Comparison of ENCODE assay signal across 8 mouse cellular contexts in the genomic region with DNA sequence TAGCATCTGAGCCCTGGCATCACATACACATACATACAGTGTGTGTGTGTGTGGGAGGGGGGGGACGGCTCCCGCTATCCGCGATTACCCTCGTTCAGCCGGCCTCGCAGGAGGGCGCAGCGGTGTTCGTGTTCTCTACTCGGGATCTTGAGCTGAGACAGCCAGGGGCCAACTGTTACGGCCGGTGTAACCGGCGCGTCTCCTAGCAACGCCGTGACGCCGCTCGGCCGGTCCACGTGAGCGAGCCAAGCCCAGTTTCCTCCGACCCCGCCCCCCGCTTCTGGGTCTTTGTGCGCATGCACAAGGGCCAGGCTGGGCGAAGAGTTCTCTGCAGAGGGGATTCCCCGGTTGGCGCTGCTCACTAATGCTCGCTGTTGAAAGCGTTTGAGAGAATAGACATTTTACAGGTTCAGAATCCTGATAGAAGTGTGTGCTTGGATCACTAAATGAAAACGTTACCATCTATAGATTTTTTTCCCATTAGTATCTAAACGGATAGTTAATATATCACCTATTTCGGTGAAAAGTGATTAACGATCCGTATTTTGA. TPM values are rescaled to one million over a fixed set of nuclear protein-coding genes. Genes with fewer than 3 reads are reported as not detected.
DNase-seq lines count a peak whose midpoint lies in the region; ATAC-seq and TF ChIP-seq lines count a peak whose summit lies in the region.

No protein-coding gene starts in this region.

- H3K9ac ChIP-seq in forebrain, postnatal 0 days: peak overlapping the region; percentile 48
- H3K9ac ChIP-seq in lung, embryonic 16.5 days (ENCODE audit: low read length): peak overlapping the region; percentile 2; the same call in 1 of the 2 replicates

- 2% methylated on average over 38 of the region's 38 CpGs for whole genome bisulfite sequencing in forebrain, postnatal 0 days
- under 1% methylated on average over 38 of the region's 38 CpGs for WGBS in lung, embryonic 16.5 days

- ATAC-seq in G1E (ENCODE audit: extremely low read depth, insufficient number of reproducible peaks, low FRiP score, poor library complexity, severe bottlenecking): peak; percentile 75
- ATAC-seq in forebrain, postnatal 0 days: peak; percentile 90
- ATAC-seq in hematopoietic stem cell, adult 5-6 weeks (replicated peaks in 1 of 2; ENCODE audit: insufficient read depth in 1 of 2, low FRiP score in 2 of 2, low TSS enrichment in 1 of 2, low read depth in 1 of 2, poor library complexity in 2 of 2, severe bottlenecking in 2 of 2): peak; percentile 72 to 86
- peak; percentile 95 for ATAC-seq in lung, embryonic 16.5 days (ENCODE audit: low read depth)

- no peaks in the 10 kb centered on the region for H3K9me3 ChIP-seq in G1E (replicated peaks)
- H3K9me3 ChIP-seq in forebrain, postnatal 0 days (ENCODE audit: low read length): no peaks in the 10 kb centered on the region
- no peaks in the 10 kb centered on the region for H3K9me3 ChIP-seq in lung, embryonic 16.5 days (ENCODE audit: control insufficient read depth, low read length)

- no peak overlapping the region for H3K27ac ChIP-seq in forebrain, postnatal 0 days (ENCODE audit: low read depth, low read length)
- H3K27ac ChIP-seq in lung, embryonic 16.5 days (ENCODE audit: low read length): no peak overlapping the region

- H3K4me3 ChIP-seq in G1E (ENCODE audit: low read depth, low read length): peak overlapping the region; percentile 72
- peak overlapping the region; percentile 49 for H3K4me3 ChIP-seq in forebrain, postnatal 0 days (ENCODE audit: low read depth, low read length)
- peak overlapping the region; percentile 57 for H3K4me3 ChIP-seq in lung, embryonic 16.5 days (ENCODE audit: low read length)

- no peak for TF ChIP-seq CTCF in G1E (IDR thresholded peaks at IDR 0.05; ENCODE audit: low read depth, low read length)
- TF ChIP-seq CTCF in forebrain, postnatal 0 days (IDR thresholded peaks at IDR 0.05; ENCODE audit: low read depth): peak; percentile 28

- H3K4me1 ChIP-seq in G1E (ENCODE audit: insufficient read depth, low read depth, low read length): peaks cover 22% of the 10 kb centered on the region
- no peaks in the 10 kb centered on the region for H3K4me1 ChIP-seq in forebrain, postnatal 0 days (ENCODE audit: insufficient read depth)
- no peaks in the 10 kb centered on the region for H3K4me1 ChIP-seq in lung, embryonic 16.5 days (replicated peaks; ENCODE audit: control insufficient read depth, insufficient read depth, low read length)

- DNase-seq in G1E (ENCODE audit: low spot score): peak; percentile 71
- peak; percentile 91 to 92 for DNase-seq in cerebellum, adult 18-20 months
- DNase-seq in forebrain, postnatal 0 days: peak; percentile 94
- peak; percentile 88 for DNase-seq in layer of hippocampus, adult 9-10 months (ENCODE audit: low spot score)
- peak; percentile 84 for DNase-seq in ovary, postnatal 10 days (ENCODE audit: low spot score)
- peak; percentile 75 to 80 for DNase-seq in thymus, postnatal 10 days (ENCODE audit: low spot score in 2 of 2)

- peak overlapping the region; percentile 59 for H3K4me2 ChIP-seq in forebrain, postnatal 0 days (ENCODE audit: low read depth)
- peak overlapping the region; percentile 77 for H3K4me2 ChIP-seq in lung, embryonic 16.5 days (ENCODE audit: low read depth, low read length)

- peaks cover 26% of the 10 kb centered on the region for H3K27me3 ChIP-seq in G1E (ENCODE audit: insufficient read depth, low read length)
- H3K27me3 ChIP-seq in forebrain, postnatal 0 days (ENCODE audit: insufficient read depth, low read length): no peaks in the 10 kb centered on the region
- H3K27me3 ChIP-seq in lung, embryonic 16.5 days (ENCODE audit: control insufficient read depth, insufficient read depth, low read depth, low read length): no peaks in the 10 kb centered on the region; the same call in 1 of the 2 replicates

- H3K36me3 ChIP-seq in G1E (replicated peaks): no peaks in the 10 kb centered on the region
- no peaks in the 10 kb centered on the region for H3K36me3 ChIP-seq in forebrain, postnatal 0 days (ENCODE audit: insufficient read depth)
- H3K36me3 ChIP-seq in lung, embryonic 16.5 days (ENCODE audit: control insufficient read depth, insufficient read depth, low read length): no peaks in the 10 kb centered on the region

RNA-seq across cellular contexts. Expression of gene Meig1, which starts 3.5 kb away (rescaled TPM):
- total RNA-seq in G1E (2014; fragmentation: Nextera tagmentation): not detected in 2 replicates
- not detected in 2 replicates for total RNA-seq in G1E (2017)
- polyA plus RNA-seq in G1E (2012): not detected in 2 replicates
- total RNA-seq in forebrain, postnatal 0 days (2014; rRNA removed): 6.4 and 13.2 TPM in 2 replicates
- polyA plus RNA-seq in forebrain, postnatal 0 days (2015; fragmentation: Nextera tagmentation; extraction: Ambion mirVana): 20.8 and 25.3 TPM in 2 replicates
- not detected in 2 replicates for total RNA-seq in hematopoietic stem cell, adult 5-6 weeks (2017)
- 30.4 and 34.8 TPM in 2 replicates for polyA plus RNA-seq in lung, embryonic 16.5 days (2015; fragmentation: Nextera tagmentation; extraction: Ambion mirVana)

RNA-seq across cellular contexts. Expression of gene Dclre1c, which starts 5.0 kb away (rescaled TPM):
- total RNA-seq in G1E (2014; fragmentation: Nextera tagmentation) (53.8 and 55.7 TPM in 2 replicates), G1E (2017) (14.4 and 16.8 TPM in 2 replicates)
- 0.90 and 1.6 TPM in 2 replicates for polyA plus RNA-seq in G1E (2012)
- 8.6 and 9.5 TPM in 2 replicates for total RNA-seq in forebrain, postnatal 0 days (2014; rRNA removed)
- polyA plus RNA-seq in forebrain, postnatal 0 days (2015; fragmentation: Nextera tagmentation; extraction: Ambion mirVana): 4.1 and 6.8 TPM in 2 replicates
- 18.6 and 27.2 TPM in 2 replicates for total RNA-seq in hematopoietic stem cell, adult 5-6 weeks (2017)
- 6.6 and 7.3 TPM in 2 replicates for polyA plus RNA-seq in lung, embryonic 16.5 days (2015; fragmentation: Nextera tagmentation; extraction: Ambion mirVana)

RNA-seq across cellular contexts. Expression of gene Olah, which starts 21.9 kb away (rescaled TPM):
- not detected in 2 replicates for total RNA-seq in G1E (2014; fragmentation: Nextera tagmentation)
- total RNA-seq in G1E (2017): 0.06 and 0.27 TPM in 2 replicates
- polyA plus RNA-seq in G1E (2012): not detected in 2 replicates
- total RNA-seq in forebrain, postnatal 0 days (2014; rRNA removed): not detected in 2 replicates
- 0.13 TPM in 1 of 2 replicates, not detected in the other for polyA plus RNA-seq in forebrain, postnatal 0 days (2015; fragmentation: Nextera tagmentation; extraction: Ambion mirVana)
- total RNA-seq in hematopoietic stem cell, adult 5-6 weeks (2017): not detected in 2 replicates
- polyA plus RNA-seq in lung, embryonic 16.5 days (2015; fragmentation: Nextera tagmentation; extraction: Ambion mirVana): not detected in 2 replicates

RNA-seq across cellular contexts. Expression of gene Suv39h2, which starts 55.9 kb away (rescaled TPM):
- 25.7 and 31.6 TPM in 2 replicates for total RNA-seq in G1E (2014; fragmentation: Nextera tagmentation)
- total RNA-seq in G1E (2017): 13.9 and 19.1 TPM in 2 replicates
- polyA plus RNA-seq in G1E (2012): 6.2 and 7.6 TPM in 2 replicates
- 6.8 and 12.1 TPM in 2 replicates for total RNA-seq in forebrain, postnatal 0 days (2014; rRNA removed)
- 7.6 and 8.8 TPM in 2 replicates for polyA plus RNA-seq in forebrain, postnatal 0 days (2015; fragmentation: Nextera tagmentation; extraction: Ambion mirVana)
- total RNA-seq in hematopoietic stem cell, adult 5-6 weeks (2017): 10.9 and 20.8 TPM in 2 replicates
- 10.8 and 13.5 TPM in 2 replicates for polyA plus RNA-seq in lung, embryonic 16.5 days (2015; fragmentation: Nextera tagmentation; extraction: Ambion mirVana)
